Mouse (Mus musculus): ENCODE results near the gene Ivd. TPM values are rescaled to one million over a fixed set of nuclear protein-coding genes. Genes with fewer than 3 reads are reported as not detected.

Ivd gene
- polyA plus RNA-seq, 1 experiment from 2014 or later, result 57.9 TPM

- no peak overlapping the region for H3K4me2 ChIP-seq (replicated peaks; ENCODE audit: low read depth, low read length)
- 51% methylated on average over 5 of the region's 5 CpGs for WGBS
These were observed 23.4 kb upstream of the Ivd start for GRCm38 (mm10) chr2:118838330-118838729.

GRCm38 (mm10) chr2:118841186-118841585 is 20.6 kb upstream of the Ivd start:
- WGBS, result 66% methylated on average over 5 of the region's 5 CpGs

More at GRCm38 (mm10) chr2:118838330-118838729, 23.4 kb upstream of the Ivd start:
- Histone ChIP-seq H3K36me3 (ENCODE audit: control insufficient read depth, insufficient read depth, low read length) (peaks cover 14% of the 10 kb centered on the region), H3K9ac (replicated peaks; ENCODE audit: low read depth, low read length) (no peak overlapping the region), H3K4me3 (ENCODE audit: low read depth, low read length) (no peak overlapping the region), H3K27me3 (ENCODE audit: control insufficient read depth, insufficient read depth, low read length) (no peaks in the 10 kb centered on the region), H3K4me1 (ENCODE audit: control insufficient read depth, insufficient read depth, low read length) (no peaks in the 10 kb centered on the region), H3K27ac (ENCODE audit: low read length) (no peak overlapping the region), H3K9me3 (ENCODE audit: control insufficient read depth, low read depth, low read length) (no peaks in the 10 kb centered on the region)
- ATAC-seq (ENCODE audit: insufficient number of reproducible peaks, insufficient read depth, low FRiP score, low read depth), result no peak

GRCm38 (mm10) chr2:118841774-118842173 is 20.0 kb upstream of the Ivd start:
- no peaks in the 10 kb centered on the region for H3K4me1 ChIP-seq (ENCODE audit: control insufficient read depth, insufficient read depth, low read length)
- H3K9ac ChIP-seq (replicated peaks; ENCODE audit: low read depth, low read length), result no peak overlapping the region
- 87% methylated on average over 4 of the region's 4 CpGs for WGBS
- H3K4me3 ChIP-seq (ENCODE audit: low read depth, low read length), result no peak overlapping the region
- H3K27me3 ChIP-seq (ENCODE audit: control insufficient read depth, insufficient read depth, low read length), result no peaks in the 10 kb centered on the region
- H3K27ac ChIP-seq (ENCODE audit: low read length), result no peak overlapping the region
- H3K9me3 ChIP-seq (ENCODE audit: control insufficient read depth, low read depth, low read length), result no peaks in the 10 kb centered on the region
- no peak for ATAC-seq (ENCODE audit: insufficient number of reproducible peaks, insufficient read depth, low FRiP score, low read depth)
- no peak overlapping the region for H3K4me2 ChIP-seq (replicated peaks; ENCODE audit: low read depth, low read length)
- no peaks in the 10 kb centered on the region for H3K36me3 ChIP-seq (ENCODE audit: control insufficient read depth, insufficient read depth, low read length)

More at GRCm38 (mm10) chr2:118841186-118841585, 20.6 kb upstream of the Ivd start:
- Histone ChIP-seq H3K9ac (replicated peaks; ENCODE audit: low read depth, low read length) (no peak overlapping the region), H3K4me1 (ENCODE audit: control insufficient read depth, insufficient read depth, low read length) (no peaks in the 10 kb centered on the region), H3K27me3 (ENCODE audit: control insufficient read depth, insufficient read depth, low read length) (no peaks in the 10 kb centered on the region), H3K4me3 (ENCODE audit: low read depth, low read length) (no peak overlapping the region), H3K4me2 (replicated peaks; ENCODE audit: low read depth, low read length) (no peak overlapping the region), H3K27ac (ENCODE audit: low read length) (no peak overlapping the region), H3K36me3 (ENCODE audit: control insufficient read depth, insufficient read depth, low read length) (no peaks in the 10 kb centered on the region), H3K9me3 (ENCODE audit: control insufficient read depth, low read depth, low read length) (no peaks in the 10 kb centered on the region)
- no peak for ATAC-seq (ENCODE audit: insufficient number of reproducible peaks, insufficient read depth, low FRiP score, low read depth)

- Histone ChIP-seq H3K4me2 (replicated peaks; ENCODE audit: low read depth, low read length) (no peak overlapping the region), H3K4me3 (ENCODE audit: low read depth, low read length) (no peak overlapping the region), H3K27me3 (ENCODE audit: control insufficient read depth, insufficient read depth, low read length) (no peaks in the 10 kb centered on the region), H3K9ac (replicated peaks; ENCODE audit: low read depth, low read length) (no peak overlapping the region), H3K27ac (ENCODE audit: low read length) (no peak overlapping the region), H3K4me1 (ENCODE audit: control insufficient read depth, insufficient read depth, low read length) (no peaks in the 10 kb centered on the region), H3K36me3 (ENCODE audit: control insufficient read depth, insufficient read depth, low read length) (no peaks in the 10 kb centered on the region), H3K9me3 (ENCODE audit: control insufficient read depth, low read depth, low read length) (no peaks in the 10 kb centered on the region)
- ATAC-seq (ENCODE audit: insufficient number of reproducible peaks, insufficient read depth, low FRiP score, low read depth), result no peak
- WGBS, result 78% methylated on average over 3 of the region's 3 CpGs
These were observed 17.3 kb upstream of the Ivd start for GRCm38 (mm10) chr2:118844427-118844826.

GRCm38 (mm10) chr2:118846246-118846645 is 15.5 kb upstream of the Ivd start:
- ATAC-seq (ENCODE audit: insufficient number of reproducible peaks, insufficient read depth, low FRiP score, low read depth), result no peak
- no peaks in the 10 kb centered on the region for H3K9me3 ChIP-seq (ENCODE audit: control insufficient read depth, low read depth, low read length)
- H3K27me3 ChIP-seq (ENCODE audit: control insufficient read depth, insufficient read depth, low read length), result no peaks in the 10 kb centered on the region
- no peak overlapping the region for H3K4me2 ChIP-seq (replicated peaks; ENCODE audit: low read depth, low read length)
- no peak overlapping the region for H3K9ac ChIP-seq (replicated peaks; ENCODE audit: low read depth, low read length)
- no peak overlapping the region for H3K4me3 ChIP-seq (ENCODE audit: low read depth, low read length)
- 51% methylated on average over 7 of the region's 7 CpGs for WGBS
- no peak overlapping the region for H3K27ac ChIP-seq (ENCODE audit: low read length)
- H3K4me1 ChIP-seq (ENCODE audit: control insufficient read depth, insufficient read depth, low read length), result no peaks in the 10 kb centered on the region
- H3K36me3 ChIP-seq (ENCODE audit: control insufficient read depth, insufficient read depth, low read length), result no peaks in the 10 kb centered on the region

GRCm38 (mm10) chr2:118851756-118852155 is 10.0 kb upstream of the Ivd start:
- WGBS, result 9% methylated on average over 3 of the region's 3 CpGs
- no peak overlapping the region for H3K4me3 ChIP-seq (ENCODE audit: low read depth, low read length)
- H3K36me3 ChIP-seq (ENCODE audit: control insufficient read depth, insufficient read depth, low read length), result no peaks in the 10 kb centered on the region
- no peak overlapping the region for H3K27ac ChIP-seq (ENCODE audit: low read length)
- no peaks in the 10 kb centered on the region for H3K27me3 ChIP-seq (ENCODE audit: control insufficient read depth, insufficient read depth, low read length)
- no peak for ATAC-seq (ENCODE audit: insufficient number of reproducible peaks, insufficient read depth, low FRiP score, low read depth)
- no peak overlapping the region for H3K9ac ChIP-seq (replicated peaks; ENCODE audit: low read depth, low read length)
- H3K9me3 ChIP-seq (ENCODE audit: control insufficient read depth, low read depth, low read length), result no peaks in the 10 kb centered on the region
- H3K4me2 ChIP-seq (replicated peaks; ENCODE audit: low read depth, low read length), result no peak overlapping the region
- no peaks in the 10 kb centered on the region for H3K4me1 ChIP-seq (ENCODE audit: control insufficient read depth, insufficient read depth, low read length)

- H3K4me3 ChIP-seq (ENCODE audit: low read depth, low read length), result peak overlapping the region; percentile 47
- H3K27me3 ChIP-seq (ENCODE audit: control insufficient read depth, insufficient read depth, low read length), result no peaks in the 10 kb centered on the region
- H3K4me2 ChIP-seq (replicated peaks; ENCODE audit: low read depth, low read length), result peak overlapping the region; percentile 74
- H3K4me1 ChIP-seq (ENCODE audit: control insufficient read depth, insufficient read depth, low read length), result peaks cover 4% of the 10 kb centered on the region; the same call in 1 of the 2 replicates
- H3K9ac ChIP-seq (replicated peaks; ENCODE audit: low read depth, low read length), result peak overlapping the region; percentile 37
- ATAC-seq (ENCODE audit: insufficient number of reproducible peaks, insufficient read depth, low FRiP score, low read depth), result no peak
- no peak overlapping the region for H3K27ac ChIP-seq (ENCODE audit: low read length)
- no peaks in the 10 kb centered on the region for H3K36me3 ChIP-seq (ENCODE audit: control insufficient read depth, insufficient read depth, low read length)
- WGBS, result 25% methylated on average over 3 of the region's 3 CpGs
- H3K9me3 ChIP-seq (ENCODE audit: control insufficient read depth, low read depth, low read length), result no peaks in the 10 kb centered on the region
These were observed 554 bp downstream of the Ivd start for GRCm38 (mm10) chr2:118862340-118862675.

GRCm38 (mm10) chr2:118870601-118871000 is 8.8 kb downstream of the Ivd start:
- 73% methylated on average over 3 of the region's 3 CpGs for WGBS
- no peak for ATAC-seq (ENCODE audit: insufficient number of reproducible peaks, insufficient read depth, low FRiP score, low read depth)
- Histone ChIP-seq H3K4me2 (replicated peaks; ENCODE audit: low read depth, low read length) (no peak overlapping the region), H3K27me3 (ENCODE audit: control insufficient read depth, insufficient read depth, low read length) (no peaks in the 10 kb centered on the region), H3K9ac (replicated peaks; ENCODE audit: low read depth, low read length) (no peak overlapping the region), H3K36me3 (ENCODE audit: control insufficient read depth, insufficient read depth, low read length) (peaks cover 7% of the 10 kb centered on the region; the same call in 1 of the 2 replicates), H3K27ac (ENCODE audit: low read length) (no peak overlapping the region), H3K9me3 (ENCODE audit: control insufficient read depth, low read depth, low read length) (no peaks in the 10 kb centered on the region), H3K4me1 (ENCODE audit: control insufficient read depth, insufficient read depth, low read length) (no peaks in the 10 kb centered on the region), H3K4me3 (ENCODE audit: low read depth, low read length) (no peak overlapping the region)

GRCm38 (mm10) chr2:118871032-118871431 is 9.3 kb downstream of the Ivd start:
- Histone ChIP-seq H3K27me3 (ENCODE audit: control insufficient read depth, insufficient read depth, low read length) (no peaks in the 10 kb centered on the region), H3K9me3 (ENCODE audit: control insufficient read depth, low read depth, low read length) (no peaks in the 10 kb centered on the region), H3K27ac (ENCODE audit: low read length) (no peak overlapping the region), H3K4me3 (ENCODE audit: low read depth, low read length) (no peak overlapping the region), H3K4me2 (replicated peaks; ENCODE audit: low read depth, low read length) (no peak overlapping the region), H3K4me1 (ENCODE audit: control insufficient read depth, insufficient read depth, low read length) (no peaks in the 10 kb centered on the region), H3K36me3 (ENCODE audit: control insufficient read depth, insufficient read depth, low read length) (peaks cover 7% of the 10 kb centered on the region; the same call in 1 of the 2 replicates), H3K9ac (replicated peaks; ENCODE audit: low read depth, low read length) (no peak overlapping the region)
- no peak for ATAC-seq (ENCODE audit: insufficient number of reproducible peaks, insufficient read depth, low FRiP score, low read depth)
- WGBS, result 70% methylated on average over 1 of the region's 1 CpGs
